Mouse (Mus musculus): ENCODE results near the gene Kirrel3. TPM values are rescaled to one million over a fixed set of nuclear protein-coding genes. Genes with fewer than 3 reads are reported as not detected.

Gene Kirrel3
- polyA plus RNA-seq, 2 experiments from 2014 or later, result 0.41 TPM; not detected in 1

DNA sequence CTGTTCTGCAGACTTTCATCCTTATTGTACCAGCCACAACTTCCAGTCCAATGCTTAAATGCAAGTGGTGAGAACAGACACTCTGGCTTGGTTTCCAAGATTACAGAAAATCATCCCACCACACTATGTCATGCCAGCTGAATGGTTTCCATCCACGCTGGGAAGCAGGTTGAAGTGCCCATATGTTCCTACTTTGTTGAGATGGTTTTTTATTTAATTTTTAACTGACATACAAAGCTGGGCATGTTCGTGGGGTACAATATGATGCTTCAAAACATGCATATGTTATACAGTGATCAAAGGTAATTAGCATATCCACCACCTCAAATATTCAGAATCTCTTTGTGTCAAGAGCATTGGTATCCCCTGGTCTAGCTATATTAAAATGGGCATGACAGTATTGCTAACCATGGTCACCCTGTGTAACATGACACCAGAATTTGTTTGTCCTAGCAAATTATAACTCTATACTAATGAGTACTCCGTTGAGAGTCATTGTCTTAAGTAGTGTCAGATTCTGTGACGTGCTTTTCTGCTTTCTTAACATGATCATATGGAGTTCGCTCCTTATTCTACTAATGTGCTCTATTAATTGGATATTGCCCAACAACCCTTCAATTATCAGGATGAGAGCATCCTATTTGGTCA is 472.6 kb downstream of the Kirrel3 start:
- no peak for ATAC-seq

GRCm38 (mm10) chr9:34960736-34961135 is 475.0 kb downstream of the Kirrel3 start:
- ATAC-seq, result no peak

DNA sequence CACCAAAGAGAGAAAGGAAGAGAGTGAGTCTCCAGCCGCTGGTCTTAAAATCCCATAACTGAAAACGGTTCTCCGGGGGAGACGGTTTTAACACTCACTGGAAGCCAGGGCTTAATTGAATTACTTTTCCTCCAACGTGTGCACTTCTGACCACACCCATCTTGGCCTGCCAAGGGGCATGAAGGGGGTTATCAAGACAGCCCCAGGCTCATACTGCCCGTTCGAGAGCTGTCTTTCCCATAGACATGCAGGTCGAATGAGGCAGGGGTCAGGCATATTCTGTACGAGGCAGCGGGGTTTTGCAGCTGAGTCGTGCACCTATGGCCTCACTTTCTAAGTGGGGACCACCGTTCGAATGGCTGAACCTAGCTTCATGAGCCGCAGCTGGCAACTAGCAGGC is 475.5 kb downstream of the Kirrel3 start:
- ATAC-seq, result no peak

GRCm38 (mm10) chr9:34962251-34962650 is 476.6 kb downstream of the Kirrel3 start:
- ATAC-seq, result no peak

GRCm38 (mm10) chr9:34963593-34963992 is 477.9 kb downstream of the Kirrel3 start:
- no peak for ATAC-seq

DNA sequence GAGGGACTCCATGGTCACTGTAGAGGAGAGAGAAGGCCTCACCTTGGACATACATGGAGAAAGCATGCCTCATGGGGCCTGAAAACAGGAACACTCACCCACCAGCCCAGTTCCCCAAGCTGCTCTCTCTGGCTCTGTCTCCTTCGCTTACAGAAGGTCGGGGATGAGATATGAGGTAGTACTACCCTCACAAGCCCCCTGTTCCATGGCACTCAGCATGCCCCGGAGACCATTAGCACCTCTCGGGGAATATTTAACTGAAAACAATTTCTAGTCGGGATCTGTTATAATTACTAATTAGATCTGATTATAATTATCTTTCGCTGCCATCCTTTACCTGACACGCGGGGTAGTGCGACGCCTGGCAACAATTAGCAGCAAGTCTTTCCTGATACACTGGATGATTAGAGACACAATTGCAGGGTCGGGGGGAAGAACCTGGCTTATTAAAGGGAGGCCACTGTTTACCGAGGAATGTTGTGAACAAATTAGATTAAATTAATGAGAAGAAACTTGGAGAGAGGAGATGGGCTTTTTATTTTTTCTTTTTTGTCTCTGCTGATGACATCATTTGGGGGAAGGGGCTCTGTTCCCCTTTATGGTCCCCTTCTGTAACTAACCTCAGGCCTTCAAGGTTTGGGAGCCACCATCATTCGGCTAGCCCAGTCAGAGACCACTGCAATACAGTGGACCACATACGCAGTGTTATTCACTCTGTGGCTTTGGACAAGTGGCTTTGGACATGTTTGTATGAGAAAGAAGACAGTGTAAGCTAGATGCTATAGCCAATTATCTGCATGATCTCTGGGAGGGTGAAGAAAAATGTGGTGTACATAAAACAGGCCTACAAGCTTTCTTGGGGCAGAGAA is 478.7 kb downstream of the Kirrel3 start:
- no peak for ATAC-seq

- no peak for ATAC-seq
Measured at GRCm38 (mm10) chr9:34965041-34965415, 479.3 kb downstream of the Kirrel3 start.

DNA sequence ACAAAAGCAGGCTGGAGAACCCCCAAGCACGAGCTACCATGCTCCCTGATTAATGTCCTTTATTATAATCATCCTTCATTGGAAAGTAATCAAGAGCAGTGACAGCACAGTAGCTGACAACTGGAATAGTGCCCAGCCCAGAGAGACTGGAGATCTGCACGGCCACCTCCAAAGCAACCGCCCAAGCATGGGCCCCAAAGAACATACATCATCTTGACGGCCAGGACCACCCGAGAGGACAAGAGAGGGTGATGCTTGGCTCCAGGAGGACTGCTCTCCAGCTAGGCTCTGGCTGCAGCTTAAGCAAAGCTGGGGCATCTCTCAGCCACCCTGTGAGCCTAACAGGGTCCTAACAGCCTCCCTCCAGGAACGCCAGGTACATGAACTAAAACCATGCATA is 482.1 kb downstream of the Kirrel3 start:
- no peak for ATAC-seq

- ATAC-seq, result no peak
Measured at GRCm38 (mm10) chr9:34969881-34970490, 484.3 kb downstream of the Kirrel3 start.

DNA sequence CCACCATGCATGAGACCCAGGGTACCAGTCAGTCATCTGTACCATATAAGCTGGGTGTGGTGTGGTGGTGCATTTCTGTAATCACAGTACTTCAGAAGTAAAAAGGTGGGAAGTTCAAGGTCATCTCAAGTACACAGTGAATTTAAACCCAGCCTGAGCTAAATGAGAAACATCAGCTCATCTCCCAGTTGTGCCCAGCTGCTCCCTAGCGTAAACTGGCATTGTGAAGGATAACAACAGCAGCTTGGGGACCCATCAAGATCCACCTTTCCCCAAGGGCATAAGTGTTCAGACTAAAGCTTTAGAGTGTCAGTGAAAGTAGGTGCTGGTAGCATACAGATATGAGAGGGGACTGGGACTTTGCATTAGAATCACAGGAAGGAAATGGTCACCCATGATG is 488.6 kb downstream of the Kirrel3 start:
- ATAC-seq, result no peak

DNA sequence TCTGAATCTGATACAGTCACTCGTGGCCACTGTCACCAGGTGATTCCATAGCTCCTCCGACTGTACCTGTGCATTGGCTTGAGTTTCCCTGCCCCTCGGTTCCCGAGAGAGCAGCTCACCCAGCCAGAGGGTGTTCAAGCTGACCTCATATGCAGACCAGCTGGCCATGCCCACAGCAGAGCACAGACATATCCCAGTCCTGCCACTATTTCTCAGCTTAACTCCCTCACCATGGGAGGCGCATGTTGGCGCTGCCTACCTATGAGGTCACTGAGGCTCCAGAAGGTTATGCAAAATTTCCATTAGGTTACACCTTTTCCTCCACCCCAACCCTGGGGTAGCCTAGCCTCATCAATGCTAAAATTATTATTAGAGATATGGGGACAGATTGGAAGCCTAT is 489.6 kb downstream of the Kirrel3 start:
- ATAC-seq, result no peak

GRCm38 (mm10) chr9:34976596-34977462 is 491.1 kb downstream of the Kirrel3 start:
- no peak for ATAC-seq

- ATAC-seq, result no peak
Measured at GRCm38 (mm10) chr9:34977700-34978099, 492.0 kb downstream of the Kirrel3 start.

GRCm38 (mm10) chr9:34978229-34978628 is 492.5 kb downstream of the Kirrel3 start:
- no peak for ATAC-seq

GRCm38 (mm10) chr9:34980516-34981265 is 495.0 kb downstream of the Kirrel3 start:
- ATAC-seq, result no peak

GRCm38 (mm10) chr9:34983513-34984462 is 498.1 kb downstream of the Kirrel3 start:
- peak; percentile 86 for ATAC-seq

GRCm38 (mm10) chr9:34986156-34986555 is 500.5 kb downstream of the Kirrel3 start:
- ATAC-seq, result no peak

- no peak for ATAC-seq
Measured at GRCm38 (mm10) chr9:34987422-34988148, 501.9 kb downstream of the Kirrel3 start.

DNA sequence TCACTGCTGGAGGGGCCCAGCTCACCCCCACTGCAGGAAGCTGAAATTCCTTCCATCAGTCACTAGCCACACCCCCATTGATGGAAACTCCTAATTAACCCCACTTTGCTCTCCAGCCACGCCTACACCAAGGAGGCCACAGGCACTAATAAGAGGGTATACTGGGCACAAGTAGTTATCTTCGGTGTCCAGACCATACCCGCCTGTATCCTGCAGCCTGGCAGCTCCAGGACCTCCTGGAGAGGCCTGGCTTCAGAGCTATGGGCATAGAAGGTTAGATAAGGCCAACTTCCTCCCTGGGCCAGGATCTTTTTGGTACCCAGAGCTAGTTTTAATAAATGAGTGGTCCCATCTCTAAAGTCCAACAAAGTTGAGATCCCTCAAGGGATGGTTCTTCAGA is 503.0 kb downstream of the Kirrel3 start:
- no peak for ATAC-seq

- ATAC-seq, result no peak
Measured at GRCm38 (mm10) chr9:34992201-34992600, 506.5 kb downstream of the Kirrel3 start.
